Mouse (Mus musculus) CH12F3 (cell line): ENCODE results near the gene Unc45b.

Source experiments
- in situ Hi-C: fragments of 300-500 bp; cut with MboI; formaldehyde crosslinking; loops from 2 replicates; pipeline ENCODE4 v1.14.3; 2020; ENCODE audit warnings: low sequenced_read_pairs

Gene Unc45b

DNA sequence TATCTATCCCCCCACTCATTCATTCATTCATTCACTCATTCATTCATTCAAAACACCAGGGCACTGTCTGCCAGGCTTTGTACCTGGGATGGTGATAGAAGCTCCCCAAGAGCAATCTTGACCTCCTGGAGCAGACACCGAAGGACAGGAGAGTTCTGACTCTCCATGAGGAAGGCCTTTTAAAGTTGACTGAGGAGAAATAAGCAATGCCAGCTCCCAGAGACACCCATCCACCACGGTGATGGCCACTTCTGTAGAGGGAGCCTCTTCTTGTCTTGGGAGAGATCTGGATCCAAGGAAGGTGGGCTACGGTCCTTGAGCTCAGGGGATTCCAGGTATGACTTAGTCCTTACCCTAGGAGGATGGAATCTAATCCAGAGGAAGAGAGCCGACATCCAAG is at the start of gene Unc45b:
Unc45b (plus strand) TSS at position 301 of the 400 bp plus-strand sequence.
- in situ Hi-C loops: loop anchor here (25.0 kb wide), 1 partner anchor 277 kb away; the partner anchor contains the start of genes Slfn3 and Slfn4

DNA sequence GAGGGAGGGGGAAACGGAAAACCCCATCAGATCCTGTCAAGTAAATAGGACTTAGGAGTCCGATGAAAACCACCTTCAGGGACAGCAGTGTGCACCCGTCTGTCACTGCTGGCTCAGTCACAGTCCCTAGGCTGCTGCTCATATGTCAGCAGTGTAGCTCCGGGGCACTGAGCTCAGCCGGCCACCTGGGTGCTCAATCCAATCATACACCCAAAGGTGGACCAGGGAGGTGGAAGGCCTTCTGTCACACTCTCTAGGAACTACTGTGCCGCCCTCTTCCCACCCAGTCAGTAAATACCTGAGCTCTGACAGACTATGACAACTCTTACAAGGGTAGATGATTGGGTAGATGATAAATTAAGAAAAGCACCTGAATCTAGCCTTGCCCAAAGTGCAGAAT is 49.6 kb upstream of the Unc45b start:
- in situ Hi-C loops: no loop called here

DNA sequence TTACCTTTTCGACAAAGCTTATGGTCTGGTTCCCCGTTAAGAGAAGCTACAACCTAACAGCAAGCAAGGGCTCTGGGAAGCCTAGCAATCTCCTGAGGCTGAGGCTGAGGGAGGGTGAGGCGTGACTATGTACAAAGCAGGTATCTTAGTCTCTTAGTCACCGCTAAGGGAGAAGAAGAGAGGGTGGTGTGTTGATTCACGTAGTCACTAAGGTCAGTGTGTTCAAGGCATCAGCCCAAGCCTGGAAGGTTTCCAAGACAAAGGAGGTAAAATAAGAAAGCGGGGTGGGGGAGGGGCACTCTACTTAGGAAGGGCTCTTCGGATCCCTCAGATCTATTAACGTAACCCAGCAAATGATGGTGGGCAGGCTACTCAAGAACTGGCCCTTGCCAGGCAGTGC is 48.8 kb upstream of the Unc45b start:
- in situ Hi-C loops: no loop called here

DNA sequence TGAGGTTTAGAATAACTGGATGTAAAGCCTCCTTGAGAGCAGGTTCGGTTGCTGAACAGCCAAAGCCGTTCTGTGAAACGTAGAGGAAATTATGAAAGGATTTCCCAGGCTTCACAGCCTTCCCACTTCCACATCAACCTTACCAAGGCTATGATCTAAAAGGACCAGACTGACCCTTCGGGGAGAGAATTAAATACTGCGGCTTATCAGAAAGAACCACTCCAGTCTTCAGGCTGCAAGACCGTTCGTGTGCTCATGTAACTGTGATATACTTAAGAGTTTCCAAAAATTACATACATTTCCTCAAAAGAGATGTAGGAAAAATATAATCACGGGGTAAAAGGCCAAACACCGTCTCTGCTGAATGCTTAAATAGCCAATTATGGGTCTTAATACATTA is 47.7 kb upstream of the Unc45b start:
- in situ Hi-C loops: no loop called here

DNA sequence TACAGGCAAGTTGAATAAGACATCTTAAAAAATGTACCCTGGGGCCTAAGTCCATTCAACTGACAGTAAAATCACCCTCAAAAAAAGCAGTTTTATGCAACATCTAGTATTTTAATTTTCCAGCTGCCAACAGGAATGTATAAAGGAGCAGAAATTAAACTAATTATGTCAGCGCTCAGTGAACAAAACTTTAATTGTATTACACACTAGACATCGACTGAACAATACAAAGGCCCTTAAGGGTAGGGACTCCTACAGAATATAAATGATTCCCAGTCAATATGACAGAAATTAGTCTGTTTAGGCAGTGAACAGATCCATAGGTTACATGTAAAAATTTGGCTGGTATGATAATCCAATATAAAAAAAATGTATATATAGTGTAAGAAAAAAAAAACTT is 47.3 kb upstream of the Unc45b start:
- in situ Hi-C loops: no loop called here

DNA sequence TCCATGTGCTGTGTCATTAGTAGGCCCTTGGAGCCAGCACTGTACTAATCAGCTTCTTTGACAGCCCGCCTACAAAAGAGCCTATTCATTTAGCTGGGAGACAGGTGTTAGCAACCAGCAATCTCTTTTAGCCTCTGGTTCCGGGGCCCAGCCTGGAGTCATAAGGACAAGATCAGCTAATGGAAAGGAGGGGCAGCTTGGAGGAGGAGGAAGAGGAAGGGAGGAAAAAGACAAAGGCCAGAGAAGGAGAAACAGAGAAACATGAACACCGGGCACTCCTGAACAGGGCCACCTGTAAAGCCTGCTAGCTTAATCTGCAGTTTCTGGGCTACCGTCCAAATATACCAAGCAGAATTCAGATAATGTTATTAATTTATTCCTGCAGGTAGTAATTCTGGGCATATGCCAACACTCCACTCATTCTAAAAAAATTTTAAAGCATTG is 46.8 kb upstream of the Unc45b start:
- in situ Hi-C loops: no loop called here

DNA sequence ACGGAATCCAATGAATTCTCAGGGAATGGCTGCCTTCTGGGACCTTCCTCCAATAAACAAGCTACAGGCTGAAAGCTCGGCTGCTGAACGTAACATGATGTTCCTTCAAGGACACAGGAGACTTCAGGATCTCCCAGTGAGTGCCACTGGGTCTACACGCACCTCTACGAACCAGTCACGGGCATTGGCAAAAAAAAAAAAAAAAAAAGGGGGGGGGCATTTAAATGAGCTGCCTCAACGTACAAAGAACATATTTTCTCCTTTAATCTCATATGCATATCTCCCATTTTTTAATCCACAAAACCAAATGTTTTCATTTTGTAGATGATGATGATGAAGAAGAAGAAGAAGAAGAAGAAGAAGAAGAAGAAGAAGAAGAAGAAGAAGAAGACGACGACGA is 44.4 kb upstream of the Unc45b start:
- in situ Hi-C loops: no loop called here

DNA sequence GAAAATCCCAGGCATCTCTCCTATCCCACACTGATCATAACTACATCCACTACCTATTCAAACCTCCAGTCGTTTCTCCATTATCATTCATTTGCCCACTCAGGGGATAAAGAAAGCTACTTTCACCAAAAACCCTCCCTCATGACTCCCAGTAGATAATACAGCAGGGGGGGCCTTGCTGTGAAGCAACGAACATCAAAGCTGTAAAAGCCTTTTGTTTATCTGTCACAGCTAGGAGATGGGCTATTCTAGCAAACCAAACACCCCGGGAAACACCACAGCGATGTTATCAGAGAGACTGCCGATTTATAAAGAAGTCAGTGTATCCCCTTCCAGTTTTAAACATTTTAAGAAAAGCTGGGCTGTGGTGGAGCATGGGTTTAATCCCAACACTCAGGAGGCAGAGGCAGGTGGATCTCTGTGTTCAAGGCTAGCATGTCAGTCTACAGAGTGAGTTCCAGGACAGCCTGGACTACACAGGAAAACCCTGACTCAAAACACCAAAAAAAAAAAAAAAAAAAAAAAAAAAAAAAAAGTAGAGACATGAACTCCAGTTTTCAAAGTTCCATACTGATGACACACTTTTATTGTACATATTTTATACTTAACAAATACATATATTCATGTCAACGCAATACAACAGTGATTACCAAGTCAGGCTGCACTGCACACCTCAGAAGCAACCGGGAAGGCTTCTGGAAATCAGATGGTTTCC is 43.3 kb upstream of the Unc45b start:
- in situ Hi-C loops: no loop called here

DNA sequence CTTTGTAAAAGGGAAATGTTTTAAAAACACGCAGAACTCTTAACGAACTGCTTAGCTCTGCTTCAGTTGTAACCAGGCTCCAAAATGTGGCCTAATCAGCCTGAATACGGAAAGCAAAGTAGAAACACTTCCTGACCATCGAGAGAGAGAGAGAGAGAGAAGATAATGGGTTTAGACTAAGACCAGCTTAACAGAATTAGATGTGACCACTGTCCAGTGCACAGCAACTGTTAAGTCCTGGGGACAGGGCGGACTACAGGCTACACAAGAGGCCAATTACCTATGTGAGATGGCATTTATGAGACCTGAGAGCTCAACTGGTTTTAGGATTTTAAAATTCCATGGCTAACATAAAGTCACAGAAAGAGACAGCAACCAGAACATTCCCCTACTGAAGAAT is 42.4 kb upstream of the Unc45b start:
- in situ Hi-C loops: no loop called here

DNA sequence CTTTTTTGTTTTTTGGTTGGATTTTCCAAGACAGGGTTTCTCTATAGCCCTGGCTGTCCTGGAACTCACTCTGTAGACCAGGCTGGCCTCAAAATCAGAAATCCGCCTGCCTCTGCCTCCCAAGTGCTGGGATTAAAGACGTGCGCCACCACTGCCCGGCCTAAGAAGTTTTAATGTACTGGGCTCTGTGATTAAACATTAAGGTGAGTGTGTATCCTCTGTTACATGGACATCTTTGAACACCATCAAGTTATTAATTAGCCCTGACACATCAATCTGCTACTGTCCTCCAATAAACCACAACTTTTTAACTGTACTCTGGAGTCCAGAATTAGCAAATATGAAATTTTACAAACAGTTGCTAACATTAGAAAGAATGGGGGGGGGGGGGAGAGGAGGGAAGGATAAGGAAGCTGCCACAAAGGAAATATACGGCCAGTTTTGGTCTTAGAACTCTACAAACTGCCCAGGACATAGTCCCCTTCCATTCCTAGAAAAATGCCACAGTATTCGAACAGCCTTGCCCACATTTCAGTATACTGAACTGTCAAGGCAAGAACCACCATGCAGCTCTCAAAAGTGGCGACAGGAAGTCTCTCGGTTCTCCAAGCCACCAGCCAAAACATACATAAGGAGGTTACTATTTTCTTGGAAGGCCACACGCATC is 40.7 kb upstream of the Unc45b start:
- in situ Hi-C loops: no loop called here

DNA sequence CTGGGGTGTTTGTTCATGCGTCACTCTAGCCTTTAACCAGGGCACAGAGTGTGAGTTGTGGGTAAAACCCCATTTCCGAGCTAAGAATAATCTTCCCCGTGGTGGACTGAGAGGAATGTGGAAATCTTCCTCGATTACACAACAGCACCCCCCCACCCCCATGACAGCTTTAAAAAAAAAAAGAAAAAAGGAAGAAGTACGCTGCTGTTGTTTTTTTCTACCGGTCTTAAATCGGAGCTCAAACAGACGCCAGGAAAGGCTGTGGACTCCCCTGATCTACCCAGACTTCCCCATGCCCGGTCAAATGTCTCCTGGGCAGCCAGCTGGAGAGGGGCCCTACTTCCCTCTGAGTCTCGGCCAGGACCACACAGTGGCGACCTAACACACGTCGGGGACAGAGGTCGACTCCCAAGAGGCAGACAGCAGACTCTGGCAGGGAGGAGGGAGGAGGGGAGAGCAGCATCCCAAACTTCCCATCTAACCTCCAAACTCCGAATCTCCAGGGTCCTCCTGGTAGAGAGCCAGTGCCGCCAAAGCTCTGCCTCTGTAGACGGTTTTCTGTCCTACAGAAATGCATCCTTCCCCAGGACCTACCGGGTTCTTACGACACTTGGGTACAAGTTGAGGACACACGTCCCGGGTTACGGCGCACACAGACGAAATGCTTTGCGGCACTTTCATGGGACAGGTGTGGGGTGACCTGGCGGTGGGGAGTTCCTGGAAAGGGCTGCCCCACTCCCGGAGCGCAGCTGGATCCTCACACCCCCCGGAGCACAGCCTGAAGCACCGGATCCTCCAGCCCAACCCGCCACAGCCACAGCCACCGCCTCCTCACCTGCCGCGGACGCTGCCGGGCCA is 39.9 kb upstream of the Unc45b start:
- in situ Hi-C loops: no loop called here

DNA sequence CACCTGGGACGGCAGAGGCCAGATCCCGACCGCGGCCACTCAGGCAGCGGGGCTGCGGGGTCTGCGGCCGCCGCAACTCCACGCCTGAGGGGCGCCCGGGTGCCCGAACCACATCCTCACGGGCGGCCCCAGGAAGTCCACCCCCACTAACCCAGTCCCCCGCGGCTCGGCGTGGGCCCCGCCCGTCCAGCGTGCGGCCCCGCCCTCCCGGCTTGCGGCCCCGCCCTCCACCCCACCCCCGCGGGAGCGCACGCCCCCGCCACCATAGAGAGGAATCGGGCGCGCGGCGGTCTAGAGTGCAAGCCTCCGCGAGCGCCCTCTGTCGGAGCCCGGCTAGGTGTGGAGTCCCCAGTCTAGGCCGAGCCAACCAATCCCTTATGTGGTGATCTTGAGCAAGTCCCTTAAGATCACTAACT is 39.3 kb upstream of the Unc45b start, which contains the start of gene Rffl:
Rffl (minus strand) TSS at position 180 of the 416 bp plus-strand sequence.
- in situ Hi-C loops: no loop called here

DNA sequence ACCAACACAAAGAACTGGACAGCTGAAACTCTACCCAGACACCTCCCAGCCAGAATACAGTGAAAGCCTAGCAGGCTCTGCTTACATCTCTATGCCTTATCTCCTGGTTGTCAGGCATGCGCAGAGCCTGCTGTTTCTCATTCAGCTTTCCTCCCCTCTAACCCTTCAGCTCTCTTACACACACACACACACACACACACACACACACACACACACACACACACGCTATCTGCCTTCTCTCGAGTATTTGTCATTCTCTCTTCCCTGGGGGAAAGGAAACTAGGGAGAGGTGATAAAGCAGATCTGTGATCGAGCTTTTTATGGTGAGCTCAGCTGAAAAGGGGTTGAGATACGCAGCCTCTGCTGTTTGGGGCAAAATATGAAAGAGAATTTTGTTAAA is 35.4 kb upstream of the Unc45b start:
- in situ Hi-C loops: no loop called here

DNA sequence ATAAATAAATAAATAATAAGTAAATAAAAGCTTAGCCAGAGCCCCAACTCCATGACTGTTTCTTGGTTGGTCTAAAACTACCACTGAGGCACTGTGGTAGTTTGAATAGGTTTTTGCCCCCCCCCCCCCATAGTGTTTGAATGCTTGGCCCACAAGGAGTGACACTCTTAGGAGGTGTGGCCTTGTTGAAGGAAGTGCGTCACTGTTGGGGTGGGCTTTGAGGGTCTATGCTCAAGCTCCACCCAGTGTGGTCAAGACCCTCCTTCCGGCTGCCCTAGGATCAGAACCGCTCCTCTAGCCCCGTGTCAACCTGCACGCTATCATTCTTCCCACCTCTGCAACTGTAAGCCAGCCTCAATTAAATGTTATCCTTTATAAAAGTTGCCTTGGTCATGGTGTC is 34.7 kb upstream of the Unc45b start:
- in situ Hi-C loops: no loop called here

DNA sequence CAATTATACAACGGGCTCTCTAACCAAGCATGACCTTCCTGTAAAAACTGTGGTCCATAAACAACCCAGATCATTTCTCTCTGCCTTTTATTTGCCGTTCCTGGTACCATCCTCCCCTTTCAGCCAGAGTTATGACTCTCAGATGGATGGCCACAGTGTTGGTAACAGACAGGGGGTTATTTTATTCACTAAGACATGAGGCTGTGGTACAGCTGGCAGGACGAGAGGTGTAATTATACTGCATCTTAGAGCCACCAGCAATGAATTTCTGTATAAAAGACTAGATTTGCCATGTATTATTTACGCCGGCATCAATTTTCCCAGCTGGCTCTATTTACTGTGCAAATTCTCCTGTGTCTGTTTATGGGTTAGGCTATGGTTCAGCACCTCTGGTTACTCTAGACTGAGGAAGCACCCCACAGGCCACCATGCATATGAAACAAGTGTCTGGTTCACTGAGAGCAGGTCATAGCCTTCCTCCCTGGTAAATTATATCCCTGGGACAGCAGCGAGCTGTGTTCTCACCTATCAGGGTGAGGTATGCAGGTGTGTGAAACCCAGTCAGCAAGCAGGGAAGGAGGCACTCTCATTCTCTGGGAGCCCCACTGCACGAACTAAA is 32.5 kb upstream of the Unc45b start:
- in situ Hi-C loops: no loop called here

DNA sequence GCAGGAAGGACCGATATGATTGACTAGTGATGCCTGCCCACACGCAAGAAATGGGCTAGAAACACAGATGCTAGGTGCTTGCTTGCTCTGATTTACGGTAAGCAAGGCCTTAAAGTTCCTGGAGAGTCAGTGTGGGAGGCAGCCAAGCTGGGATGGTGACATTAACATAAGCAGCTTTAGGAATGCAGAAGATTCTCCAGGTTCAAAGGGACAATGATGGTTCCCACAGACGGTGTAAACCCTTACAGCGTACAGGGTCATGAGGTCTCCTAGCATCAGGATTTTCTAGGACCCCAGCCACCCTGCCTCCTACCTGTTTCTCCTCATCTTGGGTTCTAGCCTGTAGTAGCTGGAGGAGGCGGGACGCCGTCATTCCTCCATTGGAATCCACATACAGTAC is 27.2 kb upstream of the Unc45b start:
- in situ Hi-C loops: loop anchor here (10.0 kb wide), 1 partner anchor 258 kb away; no protein-coding TSS in a partner anchor

DNA sequence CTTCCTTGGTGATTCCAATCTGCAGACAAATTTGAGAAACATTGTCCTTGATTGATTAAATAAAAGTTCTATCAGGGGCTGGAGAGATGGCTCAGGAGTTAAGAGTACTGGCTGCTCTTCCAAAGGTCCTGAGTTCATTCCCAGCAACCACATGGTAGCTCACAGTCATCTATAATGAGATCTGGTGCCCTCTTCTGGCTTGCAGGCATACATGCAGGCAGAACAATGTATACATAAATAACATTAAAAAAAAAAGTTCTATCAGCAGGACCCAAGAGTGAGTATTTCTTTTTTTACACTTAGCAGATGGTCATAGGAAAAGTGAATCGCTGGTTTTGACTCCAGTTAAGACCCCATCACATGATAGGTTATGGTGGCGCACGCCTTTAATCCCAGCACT is 23.8 kb upstream of the Unc45b start:
- in situ Hi-C loops: loop anchor here (5.0 to 10.0 kb wide), 2 partner anchors 129 to 262 kb away; no protein-coding TSS in a partner anchor

DNA sequence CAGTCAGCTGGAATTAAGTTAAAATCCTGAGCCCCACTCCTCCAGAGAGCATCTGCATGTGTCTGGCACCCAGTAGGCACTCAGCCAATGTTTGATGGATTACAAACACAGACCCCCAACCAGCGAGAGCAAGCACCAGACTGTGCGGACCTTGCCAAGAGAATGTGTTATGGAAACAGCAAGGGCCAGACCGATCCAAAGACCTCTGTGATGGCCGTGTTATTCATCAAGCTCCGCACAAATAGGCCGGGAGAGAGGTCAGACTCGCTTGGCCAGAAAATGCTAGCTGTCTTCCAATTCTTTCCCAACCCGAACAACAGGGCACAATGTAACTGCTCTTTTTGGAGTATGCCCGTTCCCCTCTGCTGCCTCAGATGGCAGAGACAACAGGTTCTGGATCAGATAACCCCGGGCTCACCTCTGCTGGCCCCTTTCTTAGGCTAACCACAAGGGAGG is 21.8 kb upstream of the Unc45b start:
- in situ Hi-C loops: loop anchor here (5.0 to 10.0 kb wide), 2 partner anchors 131 to 264 kb away; no protein-coding TSS in a partner anchor

DNA sequence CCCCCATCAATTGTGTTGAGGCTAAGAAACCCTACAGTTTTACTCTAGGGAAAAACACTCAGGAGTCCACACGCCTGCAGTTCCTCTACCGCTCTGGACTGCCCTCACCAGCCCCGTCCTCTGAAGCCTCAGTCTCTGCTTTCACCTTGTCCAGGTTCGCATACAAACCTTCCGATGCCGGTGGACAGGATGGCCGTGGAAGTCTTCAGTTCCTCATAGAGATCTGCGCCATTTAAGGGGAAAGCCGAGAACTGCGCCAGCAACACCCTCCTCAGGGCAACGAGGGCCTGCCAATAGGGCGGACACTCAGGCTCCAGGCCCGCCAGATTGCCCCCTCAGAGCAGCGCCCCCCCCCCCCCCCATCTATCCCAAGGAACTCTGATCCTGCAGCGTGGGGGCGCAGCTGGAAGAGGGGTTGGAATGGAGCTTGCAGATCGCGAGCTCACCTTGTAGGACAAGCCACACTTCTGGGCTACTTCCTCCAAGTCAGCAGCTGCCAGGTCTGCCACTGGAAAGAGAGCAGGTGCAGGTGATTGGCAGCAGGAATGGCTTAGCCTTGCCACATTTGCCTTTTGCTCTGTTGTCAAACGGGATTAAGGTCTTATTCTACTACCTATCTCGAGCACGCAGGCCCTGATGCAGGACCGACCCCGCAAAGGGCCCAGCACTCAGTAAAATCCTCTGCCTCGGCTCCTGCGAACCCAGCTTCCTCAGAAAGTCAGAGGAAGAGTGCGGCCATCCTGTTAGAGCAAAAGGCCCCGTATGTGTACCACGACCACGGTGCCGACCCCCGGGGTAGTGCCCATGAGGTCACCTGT is 20.6 kb upstream of the Unc45b start:
- in situ Hi-C loops: loop anchor here (5.0 to 10.0 kb wide), 3 partner anchors 132 to 655 kb away; no protein-coding TSS in a partner anchor

DNA sequence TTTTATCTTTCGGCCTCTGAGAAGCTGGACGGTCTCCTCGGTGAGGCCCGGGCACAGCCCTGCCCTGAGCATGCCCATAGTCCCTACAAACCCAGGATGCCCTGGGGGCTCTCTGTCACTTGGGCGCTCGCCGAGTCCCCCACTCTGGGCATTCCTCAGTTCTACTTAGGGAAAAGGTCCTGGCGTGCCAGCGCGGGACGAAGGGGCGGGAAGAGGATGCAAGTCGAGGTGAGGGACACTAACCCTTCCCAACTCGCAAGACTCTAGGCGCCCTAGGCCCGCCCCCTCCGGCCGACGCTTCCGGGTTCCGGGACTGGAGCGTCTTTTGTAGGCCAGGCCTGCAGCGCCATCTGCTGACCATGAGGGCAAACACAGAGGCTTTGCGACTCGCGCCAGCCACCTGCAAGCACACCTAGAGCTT is 20.0 kb upstream of the Unc45b start, which contains the start of gene Rad51d:
Rad51d (minus strand) TSS at position 273 of the 421 bp plus-strand sequence.
- in situ Hi-C loops: loop anchor here (10.0 kb wide), 1 partner anchor 656 kb away; no protein-coding TSS in a partner anchor
